Mouse (Mus musculus) heart, adult 2 months (tissue): ENCODE results near the gene Cnnm2. TPM values are rescaled to one million over a fixed set of nuclear protein-coding genes. Genes with fewer than 3 reads are reported as not detected.

ENCODE experiments used
- DNase-seq, 2 experiments: peaks; one replicate each; pipeline ENCODE4 v3.0.0; 2021
- H3K27ac ChIP-seq: fragments of 200-600 bp; 2 replicates; pipeline ENCODE4 v1.8.1; 2022
- H3K27me3 ChIP-seq: fragments of 200-500 bp; 2 replicates; pipeline ENCODE4 v1.6.1; 2012; ENCODE audit warnings: mild to moderate bottlenecking, low read length, inconsistent platforms, mixed read lengths; ENCODE audit not compliant: control insufficient read depth, insufficient read depth
- H3K36me3 ChIP-seq: fragments of 200-500 bp; 2 replicates; pipeline ENCODE4 v1.6.1; 2012; ENCODE audit warnings: low read length, inconsistent platforms; ENCODE audit not compliant: control insufficient read depth, insufficient read depth
- H3K4me1 ChIP-seq: fragments of 200-500 bp; 2 replicates; pipeline ENCODE4 v1.6.1; 2011; ENCODE audit warnings: low read length; ENCODE audit not compliant: control insufficient read depth, insufficient read depth
- H3K4me3 ChIP-seq: fragments of 200-600 bp; 2 replicates; pipeline ENCODE4 v1.8.1; 2022
- H3K79me2 ChIP-seq: fragments of 200-500 bp; replicated peaks from 2 replicates; pipeline ENCODE4 v1.6.1; 2012; ENCODE audit warnings: mild to moderate bottlenecking, inconsistent platforms, low read length, moderate library complexity, mixed read lengths; ENCODE audit not compliant: control insufficient read depth, insufficient read depth
- H3K9ac ChIP-seq: fragments of 200-500 bp; 2 replicates; pipeline ENCODE4 v1.6.1; 2012; ENCODE audit warnings: low read depth, mild to moderate bottlenecking, control low read depth, inconsistent platforms, low read length, mixed read lengths
- CTCF ChIP-seq: fragments of 200-600 bp; IDR thresholded peaks from 2 replicates; pipeline ENCODE4 v1.8.1; 2022; ENCODE audit warnings: antibody characterized with exemption, mild to moderate bottlenecking, moderate library complexity
- EP300 ChIP-seq: fragments of 200-500 bp; IDR thresholded peaks from 2 replicates; pipeline ENCODE4 v1.6.1; 2011; ENCODE audit warnings: low read depth, low read length, control low read depth; ENCODE audit not compliant: insufficient read depth
- POLR2A ChIP-seq: fragments of 200-500 bp; IDR thresholded peaks from 2 replicates; pipeline ENCODE4 v1.6.1; 2011; ENCODE audit warnings: mild to moderate bottlenecking, low read depth, low read length, control low read depth; ENCODE audit not compliant: insufficient read depth
- WGBS: fragments of 180-500 bp; shearing (Covaris S2); methylation state at CpG from one replicate; pipeline ENCODE4 v1.1.7; 2018; 5-methylcytosine and 5-hydroxymethylcytosine counted together
- intact Hi-C: fragments of 180-260 bp; cut with DNase I; formaldehyde crosslinking; loops from one replicate; pipeline ENCODE4 v1.15.1; 2025
- polyA plus RNA-seq: library from polyadenylated mRNA; depleted of rRNA; stranded (reverse); fragments of >200 nt; gene quantifications from 2 replicates; pipeline ENCODE4 v1.2.3, GENCODE M21; 2012
- total RNA-seq, 2 experiments: library from RNA; stranded (reverse); gene quantifications; 2 replicates each; pipeline ENCODE4 v1.2.3; 2021

The Cnnm2 gene
- total and polyA plus RNA-seq, 3 experiments, result 5.4 to 7.3 (median 6.7) TPM

DNA sequence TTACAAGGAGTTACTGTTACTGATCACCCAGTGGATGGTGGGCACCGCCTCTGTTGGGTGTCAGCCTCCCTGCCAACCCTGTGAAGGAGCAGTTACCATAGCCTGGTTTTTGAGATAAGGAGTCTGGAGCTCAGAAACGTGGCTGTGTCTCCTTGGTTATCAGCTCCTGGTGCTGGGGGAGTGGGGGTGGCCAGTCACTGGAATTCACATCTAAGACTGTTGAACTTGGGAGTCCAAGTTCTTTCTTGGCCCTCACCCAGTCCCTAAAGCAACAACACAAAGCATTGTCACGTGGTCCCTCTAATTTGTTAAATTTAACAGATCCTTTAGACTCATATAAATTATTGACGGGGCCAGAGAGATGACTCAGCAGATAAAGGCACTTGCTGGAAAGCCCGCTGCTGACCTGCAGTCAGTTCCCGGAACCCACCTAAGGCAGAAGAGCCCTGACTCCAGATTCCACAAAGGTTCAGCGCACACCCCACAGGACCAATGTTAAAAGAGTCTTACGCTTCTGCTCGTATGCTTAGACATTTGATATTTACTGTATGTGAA, 88.1 kb downstream of the Cnnm2 start:
- intact Hi-C loops, result no loop called here
- TF ChIP-seq POLR2A (no peak), CTCF (no peak)
- H3K4me3 ChIP-seq, result no peak overlapping the region
- no peaks in the 10 kb centered on the region for H3K27me3 ChIP-seq
- H3K4me1 ChIP-seq, result no peaks in the 10 kb centered on the region
- H3K9ac ChIP-seq, result no peak overlapping the region
- H3K36me3 ChIP-seq, result no peaks in the 10 kb centered on the region
- no peak for DNase-seq
- H3K27ac ChIP-seq, result no peak overlapping the region
- 69% methylated on average over 9 of the region's 9 CpGs for WGBS
- no peaks in the 10 kb centered on the region for H3K79me2 ChIP-seq

DNA sequence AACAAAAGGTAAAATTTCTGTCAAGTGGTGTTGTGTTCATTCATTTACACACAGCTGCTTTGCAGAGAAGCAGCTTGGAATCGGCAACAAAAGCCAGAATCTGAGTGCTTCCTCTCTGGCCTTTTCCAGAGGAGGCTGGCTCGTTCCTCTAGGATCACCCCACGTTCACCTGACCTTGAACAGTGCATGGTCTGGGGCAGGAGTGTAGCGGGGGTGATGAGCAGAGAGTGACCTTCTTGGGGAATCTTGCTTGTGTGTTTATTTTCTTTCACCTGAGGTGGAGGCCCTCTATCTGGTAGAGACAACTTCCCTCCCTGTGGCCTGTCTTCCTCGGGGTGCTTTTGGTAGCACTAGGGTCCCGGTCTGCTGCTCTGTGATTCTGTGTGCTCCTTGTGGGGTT, 94.8 kb downstream of the Cnnm2 start:
- 63% methylated on average over 6 of the region's 6 CpGs for WGBS
- H3K9ac ChIP-seq, result no peak overlapping the region

DNA sequence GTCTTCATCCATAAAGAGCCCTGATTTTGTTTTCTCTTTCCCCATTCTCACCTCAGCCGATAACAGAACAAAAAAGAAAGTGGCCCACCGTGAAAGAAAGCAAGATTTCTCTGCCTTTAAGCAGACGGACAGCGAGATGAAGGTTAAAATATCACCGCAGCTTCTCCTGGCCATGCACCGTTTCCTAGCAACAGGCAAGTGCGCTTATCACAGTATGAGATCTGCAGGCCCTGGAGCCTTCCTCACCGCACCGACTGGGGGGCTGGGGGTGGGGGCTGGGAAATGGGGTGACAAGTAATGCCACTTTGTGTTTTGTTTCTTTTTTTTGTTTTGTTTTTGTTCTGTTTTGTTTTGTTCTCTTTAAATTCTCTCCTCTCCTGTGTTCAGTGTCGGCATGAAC, 95.4 kb downstream of the Cnnm2 start:
- WGBS, result 69% methylated on average over 10 of the region's 10 CpGs
- no peaks in the 10 kb centered on the region for H3K79me2 ChIP-seq

More for the DNA sequence above, 94.8 kb downstream of the Cnnm2 start:
- intact Hi-C loops, result no loop called here
- Histone ChIP-seq H3K27me3 (no peaks in the 10 kb centered on the region), H3K27ac (no peak overlapping the region), H3K36me3 (no peaks in the 10 kb centered on the region), H3K4me1 (peaks cover 3% of the 10 kb centered on the region; the same call in 1 of the 2 replicates), H3K4me3 (no peak overlapping the region), H3K79me2 (no peaks in the 10 kb centered on the region)
- TF ChIP-seq POLR2A (no peak), CTCF (no peak), EP300 (no peak)
- no peak for DNase-seq

DNA sequence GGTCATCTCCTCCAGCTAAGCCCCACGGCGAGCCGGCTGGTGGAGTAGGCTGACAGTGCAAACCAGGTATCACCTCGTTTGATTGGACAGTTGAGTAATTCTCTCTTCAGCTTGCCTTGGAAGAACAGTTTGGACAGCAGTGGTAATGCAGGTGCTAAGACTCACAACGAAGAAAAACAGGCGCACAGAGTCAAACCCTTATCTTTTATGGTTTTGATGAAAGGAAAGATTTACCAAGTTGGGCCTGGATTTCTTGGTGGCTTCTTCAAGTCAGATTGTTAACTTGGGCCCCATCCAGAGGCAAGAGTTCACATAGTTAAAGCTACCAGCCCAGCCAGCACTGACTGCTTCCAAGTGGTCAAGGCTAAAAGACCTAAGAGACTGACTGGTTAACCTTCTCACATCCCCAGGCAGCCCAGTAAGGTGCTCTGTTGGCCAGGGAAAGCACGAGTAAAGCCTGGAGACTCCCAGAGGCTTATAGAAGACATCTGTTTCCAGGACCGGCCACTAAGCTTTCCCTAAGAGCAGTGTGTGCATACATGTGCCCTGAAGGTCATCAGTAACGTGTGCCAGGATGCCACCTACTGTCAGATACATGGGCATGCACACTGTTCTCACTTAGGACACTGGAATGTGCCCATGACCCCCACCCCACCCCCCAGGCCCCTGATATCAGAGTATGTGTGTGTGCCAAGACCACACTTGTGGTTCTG, 96.0 kb downstream of the Cnnm2 start:
- 0 out of 2 replicates have a peak, but pooled peaks have one; percentile 34 for TF ChIP-seq EP300
- peak; percentile 67 for TF ChIP-seq CTCF
- TF ChIP-seq POLR2A, result no peak
- Histone ChIP-seq H3K27ac (no peak overlapping the region), H3K4me3 (no peak overlapping the region), H3K36me3 (no peaks in the 10 kb centered on the region), H3K27me3 (no peaks in the 10 kb centered on the region), H3K79me2 (no peaks in the 10 kb centered on the region), H3K4me1 (peaks cover 3% of the 10 kb centered on the region; the same call in 1 of the 2 replicates), H3K9ac (no peak overlapping the region)
- DNase-seq, result no peak
- 69% methylated on average over 9 of the region's 9 CpGs for WGBS
- intact Hi-C loops, result no loop called here

More for the DNA sequence above, 95.4 kb downstream of the Cnnm2 start:
- Histone ChIP-seq H3K4me3 (no peak overlapping the region), H3K36me3 (no peaks in the 10 kb centered on the region), H3K27ac (no peak overlapping the region), H3K27me3 (no peaks in the 10 kb centered on the region), H3K9ac (no peak overlapping the region), H3K4me1 (peaks cover 3% of the 10 kb centered on the region; the same call in 1 of the 2 replicates)
- DNase-seq, result no peak
- intact Hi-C loops, result no loop called here
- no peak for TF ChIP-seq CTCF
- TF ChIP-seq POLR2A, result no peak
- TF ChIP-seq EP300, result no peak

DNA sequence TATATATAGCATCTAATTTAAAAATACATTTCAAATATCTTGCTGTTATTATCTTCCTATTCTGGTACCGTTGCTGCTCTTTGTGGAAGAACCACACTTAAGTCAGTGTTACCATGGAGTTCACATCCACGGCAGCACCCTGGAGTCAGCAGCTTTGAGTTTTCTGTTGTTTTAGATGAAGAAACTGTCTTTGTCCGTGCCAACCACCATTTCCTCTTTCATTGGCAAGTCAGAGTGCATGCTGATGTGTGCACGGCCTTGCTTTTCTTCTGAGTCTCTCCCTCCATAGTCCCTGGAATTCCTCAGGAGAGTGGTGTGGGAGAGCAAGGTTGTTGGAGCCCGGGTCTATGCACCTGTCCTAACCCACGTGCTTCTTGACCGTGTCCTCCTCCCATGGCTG, 96.8 kb downstream of the Cnnm2 start:
- Histone ChIP-seq H3K79me2 (no peaks in the 10 kb centered on the region), H3K27ac (no peak overlapping the region), H3K27me3 (no peaks in the 10 kb centered on the region), H3K4me1 (peaks cover 3% of the 10 kb centered on the region; the same call in 1 of the 2 replicates), H3K9ac (no peak overlapping the region), H3K36me3 (no peaks in the 10 kb centered on the region), H3K4me3 (no peak overlapping the region)
- intact Hi-C loops, result no loop called here
- WGBS, result 82% methylated on average over 7 of the region's 7 CpGs
- no peak for DNase-seq
- no peak for TF ChIP-seq EP300
- no peak for TF ChIP-seq CTCF
- TF ChIP-seq POLR2A, result no peak

DNA sequence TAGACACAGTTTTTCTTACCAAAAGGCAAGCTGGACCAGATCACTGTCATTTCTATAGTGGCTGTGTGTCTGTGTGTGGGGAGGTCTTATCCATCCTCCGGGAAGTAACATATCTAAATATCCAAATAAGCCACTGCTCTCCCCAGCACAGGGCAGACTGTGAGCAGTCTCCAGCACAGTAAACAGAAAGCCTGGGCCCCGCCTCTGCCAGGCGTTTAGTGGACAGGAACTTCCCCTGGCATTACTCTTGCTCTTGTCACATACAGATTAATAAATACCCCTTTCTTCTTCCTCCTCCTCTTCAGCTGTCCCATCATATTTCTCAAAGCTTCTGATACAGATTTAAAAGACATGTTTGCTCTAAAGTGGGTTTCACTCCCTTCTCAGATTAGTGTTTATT, 101.2 kb downstream of the Cnnm2 start:
- Histone ChIP-seq H3K4me3 (no peak overlapping the region), H3K79me2 (no peaks in the 10 kb centered on the region), H3K27ac (no peak overlapping the region), H3K9ac (no peak overlapping the region), H3K36me3 (no peaks in the 10 kb centered on the region), H3K4me1 (no peaks in the 10 kb centered on the region), H3K27me3 (no peaks in the 10 kb centered on the region)
- TF ChIP-seq EP300 (no peak), POLR2A (no peak), CTCF (no peak)
- no peak for DNase-seq
- 52% methylated on average over 3 of the region's 3 CpGs for whole genome bisulfite sequencing
- intact Hi-C loops, result loop anchor here (10.0 kb wide), 1 partner anchor 288 kb away; the partner anchor contains the start of genes Arl3 and Sfxn2
